Mouse (Mus musculus): ENCODE data around the gene Cyp17a1.

DNA sequence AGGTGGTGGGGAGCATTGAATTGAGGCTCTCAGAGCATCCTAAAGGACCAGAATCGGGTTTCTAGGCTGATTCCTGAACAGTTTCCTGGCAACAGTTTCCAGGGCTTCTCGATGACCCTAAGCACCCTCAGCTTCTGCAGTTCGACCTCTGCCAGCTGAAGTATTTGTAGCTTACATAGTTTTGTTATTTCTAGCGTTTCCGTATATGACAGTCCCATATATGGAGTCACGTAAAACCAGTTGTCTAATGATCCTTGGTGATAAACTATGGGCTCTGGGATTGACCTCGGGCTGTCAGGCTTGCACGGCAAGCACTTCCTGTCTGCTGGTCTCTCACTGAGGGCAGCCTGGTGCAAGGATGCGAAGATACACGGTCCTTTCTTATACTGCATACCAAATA, 47.5 kb downstream of the Cyp17a1 start:
- TF ChIP-seq CTCF (IDR thresholded peaks at IDR 0.05; ENCODE audit: borderline replicate concordance, extremely low read depth, insufficient read depth, insufficient read length) = no peak
- TF ChIP-seq POLR2A (IDR thresholded peaks at IDR 0.05; ENCODE audit: borderline replicate concordance, extremely low read depth, insufficient read depth, insufficient read length, poor library complexity, severe bottlenecking) = no peak
